Mouse (Mus musculus) layer of hippocampus, postnatal 25 days (tissue): Measurements from ENCODE around the gene Gm10392. TPM values are rescaled to one million over a fixed set of nuclear protein-coding genes. Genes with fewer than 3 reads are reported as not detected.
"Not testable (repeated sequence)": the region's sequence is repeated elsewhere in the genome, so short reads cannot be mapped to it uniquely, and the experiment has no call there.

Experiments
- DNase-seq, 2 experiments: peaks; one replicate each; pipeline ENCODE4 v3.0.0; 2022; ENCODE audit warnings: mixed read lengths in 2 of 2, low spot score in 1 of 2; ENCODE audit errors: extremely low spot score in 1 of 2
- total RNA-seq, 2 experiments: library from RNA; stranded (reverse); gene quantifications; 2 replicates each; pipeline ENCODE4 v1.2.3; 2021

Gene Gm10392
- total RNA-seq = not detected

- no peak for DNase-seq
Measured at GRCm38 (mm10) chr11:77519043-77519442, at the start of gene Gm10392. Gm10392 (minus strand) TSS chr11:77519198.

- DNase-seq = no peak
Measured at GRCm38 (mm10) chr11:77545261-77545660, 26.3 kb upstream of the Gm10392 start.

DNA sequence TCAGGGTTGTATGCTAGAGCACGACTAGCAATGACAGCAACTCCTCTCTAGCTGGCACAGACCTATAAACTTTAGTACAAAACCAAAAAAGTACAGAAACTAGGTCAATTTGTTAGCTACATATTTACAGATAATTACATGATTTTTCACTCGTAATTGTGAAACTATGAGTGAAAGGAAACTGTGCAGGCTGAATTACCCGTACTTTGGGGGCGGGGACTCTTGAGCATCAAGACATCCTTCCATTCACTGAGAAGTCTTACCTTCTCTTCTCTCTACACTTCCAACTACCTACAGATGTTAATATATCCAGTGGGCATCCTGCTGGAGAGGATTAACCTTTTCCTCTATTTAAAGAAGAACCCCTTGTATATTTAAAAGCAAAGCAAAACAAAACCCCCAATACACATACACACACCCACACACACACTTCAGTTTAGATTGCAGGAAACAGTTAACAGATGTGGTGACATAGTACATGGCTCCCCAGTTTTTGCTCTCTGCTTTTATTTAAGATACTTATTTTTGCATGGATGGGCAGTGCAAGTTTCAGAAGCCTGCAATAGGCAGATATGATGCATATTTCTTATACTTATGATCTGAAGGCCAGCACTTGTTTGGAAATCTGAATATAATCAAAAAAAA is 13.3 kb upstream of the Gm10392 start:
- DNase-seq = no peak

- no peak for DNase-seq
Measured at GRCm38 (mm10) chr11:77530862-77531261, 11.9 kb upstream of the Gm10392 start.

DNA sequence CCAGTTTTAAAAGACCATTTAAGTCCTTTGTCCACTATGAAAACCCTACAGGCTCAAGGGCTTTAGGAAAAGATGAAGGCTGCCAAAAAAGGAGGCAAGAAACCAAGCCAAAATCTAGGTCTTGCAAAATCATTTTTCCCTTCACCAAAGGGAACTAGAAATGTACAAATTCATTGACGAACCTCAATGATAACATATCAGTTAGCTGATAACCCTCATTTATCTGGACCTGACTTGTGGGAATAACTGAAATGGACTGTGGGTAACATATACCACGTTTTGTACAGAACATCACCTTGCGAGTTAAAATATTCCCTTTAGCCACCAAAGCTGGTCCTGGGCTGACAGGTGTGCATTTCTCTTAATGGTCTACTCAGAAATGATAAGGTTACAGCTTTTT is 10.6 kb upstream of the Gm10392 start:
- no peak for DNase-seq

DNA sequence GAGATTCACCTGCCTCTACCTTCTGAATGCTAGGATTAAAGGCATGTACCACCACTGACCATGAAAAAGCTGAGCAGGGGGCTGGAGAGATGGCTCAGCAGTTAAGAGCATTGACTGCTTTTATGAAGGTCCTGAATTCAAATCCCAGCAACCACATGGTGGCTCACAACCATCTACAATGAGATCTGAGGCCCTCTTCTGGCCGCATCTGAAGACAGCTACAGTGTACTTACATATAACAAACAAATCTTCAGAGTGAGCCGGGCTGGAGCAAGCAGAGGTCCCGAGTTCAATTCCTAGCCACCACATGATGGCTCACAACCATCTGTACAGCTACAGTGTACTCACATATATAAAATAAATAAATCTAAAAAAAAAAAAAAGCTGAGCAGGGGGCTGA is 9.4 kb upstream of the Gm10392 start:
- DNase-seq = not testable (repeated sequence)

DNA sequence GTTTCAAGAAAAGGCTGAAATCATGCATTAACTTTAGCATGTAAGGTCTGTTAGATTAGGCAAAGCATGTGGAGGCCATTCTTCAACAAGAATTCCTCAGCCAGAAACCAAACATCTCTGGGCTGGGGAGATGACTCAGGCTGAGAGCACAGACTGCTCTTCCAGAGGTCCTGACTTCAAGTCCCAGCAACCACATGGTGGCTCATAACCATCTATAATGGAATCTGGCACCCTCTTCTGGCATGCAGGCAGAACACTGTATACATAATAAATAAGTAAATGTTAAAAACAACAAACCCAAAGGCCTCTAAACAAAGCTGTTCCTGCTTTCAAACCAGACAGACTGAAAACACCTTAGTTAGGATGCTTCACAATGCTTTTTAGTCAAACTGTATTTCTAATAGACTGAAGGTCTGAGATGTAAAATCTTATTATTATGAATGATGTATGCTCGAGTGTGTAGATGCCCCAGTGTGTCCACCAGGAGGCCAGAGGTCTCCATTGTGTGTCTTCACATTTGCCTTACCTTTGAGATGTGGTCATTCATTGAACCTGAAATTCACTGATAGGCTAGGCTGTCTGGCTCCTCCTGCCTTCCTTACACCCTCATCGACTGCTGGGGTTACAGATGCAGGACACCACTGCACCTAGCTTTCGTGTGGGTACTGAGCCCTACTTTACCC is 6.9 kb upstream of the Gm10392 start:
- no peak for DNase-seq

DNA sequence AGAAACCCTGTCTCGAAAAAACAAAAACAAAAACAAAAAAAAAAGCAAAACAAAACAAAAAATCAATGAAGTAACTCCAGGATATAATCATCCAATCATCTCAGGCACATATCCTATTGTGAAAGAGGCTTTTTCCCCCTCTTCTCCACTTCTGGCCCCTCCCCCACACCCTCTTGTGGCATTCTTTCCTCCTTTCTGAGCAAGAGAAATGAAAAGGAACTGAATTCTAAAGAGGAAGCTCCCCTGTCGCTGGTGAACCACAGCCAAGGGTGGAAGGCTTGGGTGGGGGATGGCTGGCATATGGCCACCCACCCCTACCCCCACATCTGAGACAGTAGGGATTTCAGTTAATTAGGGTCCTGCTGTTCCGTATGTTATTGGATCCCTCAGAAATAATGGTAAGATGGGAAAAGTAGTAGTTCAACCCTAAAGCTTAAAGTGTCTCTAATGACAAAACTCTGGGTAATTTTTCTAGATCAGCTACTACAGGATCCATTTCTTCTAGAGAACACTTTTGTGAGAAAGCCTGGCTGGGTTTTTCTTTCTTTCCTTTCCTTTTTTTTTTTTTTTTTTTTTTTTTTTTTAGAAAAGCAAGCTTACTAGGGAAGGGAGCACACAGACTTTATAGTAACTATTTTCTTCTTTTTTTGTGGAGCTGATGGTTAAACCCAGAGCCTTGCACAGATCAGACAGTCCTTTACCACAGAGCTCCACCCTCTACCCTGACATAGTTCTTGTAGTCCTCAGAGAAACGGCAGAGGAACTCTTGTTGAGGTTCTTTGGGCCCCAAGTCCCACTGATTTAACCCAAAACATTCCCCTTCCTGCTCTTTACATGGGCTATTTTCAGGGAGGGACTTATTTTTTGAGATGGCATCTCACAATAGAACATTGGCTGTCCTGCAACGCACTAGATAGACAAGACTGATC is 1.9 kb upstream of the Gm10392 start:
- peak in 1 of 2 experiments; percentile 38 for DNase-seq

DNA sequence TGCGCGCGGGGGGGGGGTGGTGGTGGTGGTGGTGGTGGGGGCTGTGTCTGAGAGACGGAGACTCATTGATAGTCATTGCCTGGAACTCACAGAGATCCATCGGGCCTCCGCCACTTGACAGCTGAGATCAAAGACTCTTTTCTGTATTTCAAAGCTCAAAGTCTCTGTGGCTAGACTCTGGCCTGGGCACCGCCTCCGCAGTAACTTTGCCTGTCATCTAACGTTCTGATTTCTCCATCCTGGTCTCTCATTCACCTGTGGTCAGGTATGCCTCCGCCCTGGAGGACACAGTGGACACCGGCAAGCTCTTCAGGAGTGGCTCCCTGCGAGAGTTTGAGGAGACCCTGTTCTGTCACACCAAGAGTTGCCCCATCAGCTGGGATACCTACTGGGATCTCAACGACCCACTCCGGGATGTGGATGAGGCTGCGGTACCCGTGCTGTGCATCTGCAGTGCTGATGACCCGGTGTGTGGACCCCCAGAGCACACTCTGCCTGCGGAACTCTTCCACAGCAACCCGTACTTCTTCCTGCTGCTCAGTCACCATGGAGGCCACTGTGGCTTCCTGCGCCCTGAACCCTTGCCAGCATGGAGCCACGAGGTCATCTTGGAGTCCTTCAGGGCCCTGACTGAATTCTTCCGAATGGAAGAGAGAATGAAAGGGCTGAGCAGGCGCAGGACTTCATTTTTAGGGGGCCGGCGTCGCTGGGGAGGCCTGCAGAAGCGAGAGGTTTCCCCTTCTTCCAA is 773 bp downstream of the Gm10392 start:
- DNase-seq = no peak

DNA sequence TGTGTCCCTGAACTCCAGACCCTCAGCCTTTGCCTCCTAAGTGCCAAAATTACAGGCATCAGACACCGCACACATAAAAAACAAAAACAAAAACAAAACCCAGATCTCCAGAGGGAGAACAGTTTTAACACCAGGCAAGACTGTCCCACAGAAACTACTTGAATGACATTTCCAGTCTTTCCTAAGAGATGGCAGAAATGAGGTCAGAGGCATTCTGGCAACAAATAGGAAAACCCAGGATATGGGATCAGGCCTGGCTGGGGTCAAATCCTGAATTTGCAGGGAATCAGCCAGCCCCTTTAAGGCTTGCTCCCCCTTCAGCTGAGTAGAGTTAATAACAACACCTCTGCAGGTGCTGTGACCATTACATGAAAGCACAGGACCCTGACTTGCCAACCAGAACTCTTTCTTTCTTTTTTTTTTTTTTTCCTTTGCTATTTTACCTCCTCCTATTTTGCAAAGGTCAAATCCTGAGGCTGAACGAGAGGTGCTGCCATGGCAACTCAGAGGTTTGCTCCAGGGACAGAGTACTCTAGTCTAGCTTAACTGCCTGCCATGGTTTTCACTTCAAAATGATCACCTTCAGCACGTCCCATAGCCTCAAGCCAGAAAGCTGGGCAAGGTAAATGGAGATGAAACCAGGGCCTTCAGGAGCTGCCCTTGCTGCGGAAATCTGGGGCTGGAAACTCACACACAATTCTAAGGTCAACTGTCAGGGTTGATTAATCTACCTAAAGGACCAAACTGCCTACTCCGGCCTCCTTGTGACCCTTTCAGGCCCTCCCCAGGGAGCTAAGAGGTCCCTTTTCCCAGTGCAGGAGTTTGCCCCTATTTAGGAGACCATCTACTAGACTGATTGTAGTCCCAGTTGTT is 2.2 kb downstream of the Gm10392 start:
- no peak for DNase-seq

GRCm38 (mm10) chr11:77515637-77516552 is 3.1 kb downstream of the Gm10392 start, which contains the start of gene Trp53i13:
Trp53i13 (minus strand) TSS chr11:77515980.
- DNase-seq = no peak

DNA sequence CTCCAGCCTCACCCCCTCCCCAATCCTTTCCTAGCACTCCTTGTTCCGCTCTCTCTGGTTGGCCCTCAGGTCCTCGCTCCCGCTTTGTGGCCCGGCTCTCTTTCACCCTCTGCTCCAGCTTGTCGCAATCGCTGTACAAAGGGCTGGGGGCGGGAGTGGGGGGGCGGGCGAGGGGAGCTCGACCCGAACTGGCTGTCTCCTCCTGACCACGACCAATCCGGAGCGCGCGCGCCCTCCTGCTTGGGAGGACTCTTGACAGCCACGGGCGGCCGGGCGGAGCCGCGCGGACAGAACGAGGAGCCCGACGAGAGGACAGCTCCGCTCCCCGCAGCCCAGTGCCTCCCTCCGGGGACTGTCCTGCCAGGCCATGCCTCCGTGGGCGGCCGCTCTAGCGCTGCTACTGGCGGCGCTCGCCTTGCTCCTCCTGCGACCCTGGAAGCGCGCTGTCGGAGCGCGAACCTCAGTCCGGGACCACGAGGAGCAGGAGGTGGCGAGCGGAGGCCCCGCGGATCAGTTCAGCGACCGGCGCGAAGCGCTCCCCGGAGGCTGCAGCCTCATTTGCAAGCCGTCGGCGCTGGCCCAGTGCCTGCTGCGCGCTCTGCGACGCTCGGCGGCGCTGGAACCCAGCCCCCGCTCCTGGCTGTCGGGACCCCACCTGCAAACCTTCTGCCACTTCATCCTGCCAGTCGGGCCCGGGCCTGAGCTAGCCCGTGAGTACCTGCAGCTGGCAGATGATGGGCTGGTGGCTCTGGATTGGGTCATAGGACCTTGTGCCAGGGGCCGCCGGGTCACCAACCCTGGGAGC is 4.0 kb downstream of the Gm10392 start, which contains the start of gene Abhd15:
Abhd15 (plus strand) TSS at position 290 of the 805 bp plus-strand sequence.
- DNase-seq = peak in 1 of 2 experiments; percentile 55

GRCm38 (mm10) chr11:77514281-77514831 is 4.6 kb downstream of the Gm10392 start:
- no peak for DNase-seq

- DNase-seq = no peak
Measured at GRCm38 (mm10) chr11:77513811-77514170, 5.2 kb downstream of the Gm10392 start.

DNA sequence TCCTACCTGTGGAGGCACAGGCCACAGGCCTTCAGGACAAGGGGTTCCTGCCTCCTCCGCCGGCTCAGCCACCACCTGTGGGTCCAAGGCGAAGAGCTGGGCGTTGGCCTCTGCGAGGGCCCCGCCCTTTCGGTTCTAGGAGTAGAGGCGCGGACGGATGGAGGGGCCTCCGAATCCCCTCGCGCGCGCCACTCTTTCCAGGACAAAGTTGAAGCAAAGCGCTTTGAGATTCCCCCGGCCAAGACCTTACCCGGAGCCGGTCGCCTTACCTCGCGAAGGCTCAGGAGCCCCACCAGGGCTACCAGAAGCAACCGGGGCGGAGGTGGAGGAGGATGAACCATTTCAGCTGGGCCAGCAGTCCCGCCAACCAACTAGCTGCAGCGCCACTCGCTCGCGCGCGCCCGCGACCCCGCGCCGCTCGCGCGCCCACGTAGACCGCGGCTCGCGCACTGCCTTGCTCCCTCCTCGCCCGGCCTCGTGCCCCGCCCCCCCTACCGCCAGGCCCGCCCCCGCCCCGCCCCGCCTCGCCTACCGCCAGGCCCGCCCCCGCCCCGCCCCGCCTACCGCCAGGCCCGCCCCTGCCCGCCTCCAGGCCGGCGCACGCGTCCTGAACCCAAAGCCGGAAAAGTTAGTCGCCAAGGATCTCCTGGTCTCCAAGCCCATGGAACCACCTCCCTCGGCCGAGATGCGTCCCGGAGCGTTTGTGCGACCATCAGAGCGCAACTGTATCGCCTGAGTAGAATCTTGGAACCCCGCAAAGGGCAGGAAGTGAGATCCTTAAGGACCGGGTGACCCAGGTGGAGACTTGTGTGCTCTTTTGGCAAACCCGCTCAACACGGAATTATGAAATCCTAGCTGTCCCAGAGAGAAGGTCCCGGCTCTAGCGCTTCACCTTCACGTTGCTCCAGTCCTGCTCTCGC is 5.8 kb downstream of the Gm10392 start:
- peak; percentile 55 to 63 for DNase-seq

DNA sequence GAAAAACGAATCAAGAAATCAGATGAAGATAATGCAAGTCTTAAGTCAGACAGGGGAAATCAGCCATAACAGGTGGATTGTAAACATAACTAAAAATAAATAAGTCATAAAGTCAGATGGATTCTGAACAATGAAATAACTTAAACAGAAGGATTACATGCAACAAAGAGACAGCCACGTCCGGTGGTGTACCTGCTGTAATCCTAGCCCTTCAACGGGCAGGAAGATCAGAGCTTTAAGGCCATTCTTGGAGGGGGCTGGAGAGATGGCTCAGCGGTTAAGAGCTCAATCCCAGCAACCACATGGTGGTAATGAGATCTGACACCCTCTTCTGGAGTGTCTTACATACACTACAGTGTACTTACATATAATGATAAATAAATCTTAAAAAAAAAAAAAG is 7.7 kb downstream of the Gm10392 start:
- DNase-seq = no peak
